Mouse (Mus musculus) cerebellum, adult 18-20 months (tissue): Measurements from ENCODE around the gene Cdyl.
"Not testable (repeated sequence)": the region's sequence is repeated elsewhere in the genome, so short reads cannot be mapped to it uniquely, and the experiment has no call there.

Source experiments
- DNase-seq, 2 experiments: peaks; one replicate each; pipeline ENCODE4 v3.0.0; 2021

Gene Cdyl

DNA sequence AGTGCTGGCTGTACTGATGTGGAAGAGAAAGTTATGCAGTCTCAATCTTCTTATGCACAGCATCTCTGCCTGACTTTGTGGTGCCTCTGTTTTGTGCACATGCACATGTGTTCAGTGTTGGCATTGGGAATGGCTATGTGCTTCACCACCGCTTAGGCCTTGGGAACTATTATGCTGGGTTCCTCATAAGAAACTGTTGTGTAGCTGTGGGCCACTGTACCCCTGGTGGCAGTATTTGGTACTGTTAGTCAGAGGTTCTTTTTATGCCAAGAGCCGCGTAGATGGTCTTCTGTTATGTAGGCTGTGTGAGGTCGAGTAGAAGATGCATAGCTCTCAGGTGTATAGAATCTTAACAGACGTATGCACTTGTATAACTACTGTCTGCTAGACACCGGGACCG, 147.4 kb downstream of the Cdyl start:
- no peak for DNase-seq

- DNase-seq = no peak
Observed at GRCm38 (mm10) chr13:35807525-35807924, 147.9 kb downstream of the Cdyl start.

GRCm38 (mm10) chr13:35807940-35808339, 148.3 kb downstream of the Cdyl start:
- no peak for DNase-seq

DNA sequence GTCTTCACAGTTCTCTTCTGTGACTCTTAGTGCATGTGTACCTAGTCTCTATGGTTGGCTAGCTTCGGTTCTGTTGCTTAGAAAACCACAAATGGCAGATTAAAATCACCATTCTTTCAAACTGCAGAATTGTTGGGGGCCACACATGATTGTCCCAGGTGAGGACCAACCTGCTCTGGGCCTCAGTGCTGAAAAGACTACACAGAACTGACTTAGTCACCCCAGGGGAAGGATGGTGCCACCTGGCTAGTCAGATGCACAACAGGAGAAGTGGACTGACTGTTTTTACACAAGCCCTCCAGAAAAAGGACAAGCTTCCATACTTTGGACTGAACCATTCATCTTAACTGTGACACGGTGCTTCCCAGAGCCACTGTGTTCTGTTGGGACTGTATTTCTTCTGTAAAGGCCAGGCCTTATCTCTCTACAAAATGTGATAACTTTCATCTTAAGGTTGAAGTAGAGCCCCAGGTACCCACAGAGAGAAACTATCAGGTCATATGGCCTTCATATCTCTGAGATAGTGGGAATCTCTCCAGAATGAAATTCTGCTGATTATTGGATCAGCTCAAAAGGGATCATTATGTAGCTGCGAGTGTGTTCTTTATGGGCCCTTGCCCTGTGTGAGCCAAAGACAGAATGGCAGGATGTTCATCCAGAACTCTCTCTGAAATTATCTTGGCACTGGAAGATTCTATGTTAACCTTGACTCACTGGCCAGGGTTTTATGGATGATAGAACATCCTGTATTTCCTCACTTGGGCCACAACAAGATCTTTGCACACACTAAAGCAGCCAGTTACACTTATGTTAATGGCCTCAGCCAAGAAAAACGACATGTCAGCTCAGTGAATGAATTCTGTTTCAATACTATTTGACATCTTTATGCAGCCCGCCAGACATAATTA, 149.9 kb downstream of the Cdyl start:
- no peak for DNase-seq

- no peak for DNase-seq
Observed at GRCm38 (mm10) chr13:35810160-35810537, 150.5 kb downstream of the Cdyl start.

DNA sequence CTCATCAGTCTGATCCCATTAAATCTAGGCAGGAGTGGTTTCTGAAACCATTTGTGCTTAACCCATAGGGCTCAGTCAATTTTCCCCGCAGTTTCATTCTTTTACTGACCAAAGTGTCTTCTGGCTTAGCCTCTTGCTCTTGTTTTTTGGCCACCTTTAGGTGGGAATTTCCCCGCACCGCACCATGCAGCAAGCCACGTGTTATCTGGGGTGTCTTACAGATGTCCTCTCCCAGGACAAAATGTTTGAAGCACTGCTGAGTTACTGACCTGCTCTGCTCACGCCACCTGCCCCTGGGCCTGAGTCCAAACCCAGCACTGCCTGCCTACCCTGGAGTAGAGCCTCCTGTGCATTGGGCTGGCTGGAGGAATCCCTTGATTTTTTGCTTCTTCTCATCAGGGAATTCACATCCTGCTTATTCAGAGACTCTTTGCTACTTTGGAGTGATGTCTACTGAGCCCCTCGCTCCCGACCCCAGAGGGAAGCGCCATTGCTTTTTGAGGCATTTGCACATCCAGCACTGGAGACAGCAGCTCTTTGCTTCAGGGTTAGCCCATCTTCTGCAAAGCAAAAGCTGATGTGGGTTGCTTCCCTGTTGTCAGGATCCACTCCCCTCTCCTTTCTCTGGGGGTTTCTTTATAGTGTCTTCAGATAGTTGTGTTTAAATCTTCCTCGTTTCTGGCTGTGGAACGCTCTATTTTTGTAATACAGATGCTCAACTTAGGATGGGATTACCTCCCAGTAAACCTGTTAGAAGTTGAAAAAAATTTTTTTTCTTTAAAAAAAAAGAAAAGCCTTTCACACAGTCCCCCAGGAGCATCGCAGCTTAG, 151.9 kb downstream of the Cdyl start:
- DNase-seq = peak; percentile 65 to 70

- DNase-seq = no peak
Observed at GRCm38 (mm10) chr13:35812191-35812440, 152.5 kb downstream of the Cdyl start.

- no peak for DNase-seq
Observed at GRCm38 (mm10) chr13:35813348-35814127, 153.9 kb downstream of the Cdyl start.

GRCm38 (mm10) chr13:35815205-35815726, 155.6 kb downstream of the Cdyl start:
- no peak for DNase-seq

GRCm38 (mm10) chr13:35815782-35816368, 156.2 kb downstream of the Cdyl start:
- peak in 1 of 2 experiments; percentile 27 for DNase-seq

DNA sequence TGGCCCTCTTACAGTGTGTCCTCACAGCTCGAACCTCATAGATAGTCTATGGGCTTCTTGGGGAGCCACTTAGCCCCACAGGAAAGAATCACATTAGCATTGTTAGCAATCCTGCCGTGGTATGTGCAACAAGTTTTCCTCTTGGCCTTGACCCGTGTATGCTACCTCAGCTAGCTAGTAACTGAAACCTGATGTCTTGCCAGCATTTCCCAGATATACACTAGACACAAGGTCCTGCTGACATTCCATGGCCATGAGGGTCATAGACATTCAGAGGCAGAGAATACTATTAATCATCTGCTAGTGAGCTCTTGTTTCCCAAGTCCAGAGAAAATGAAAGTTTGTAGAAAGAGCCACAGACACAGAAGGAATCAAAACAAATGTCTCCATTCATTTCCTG, 158.0 kb downstream of the Cdyl start:
- DNase-seq = no peak

DNA sequence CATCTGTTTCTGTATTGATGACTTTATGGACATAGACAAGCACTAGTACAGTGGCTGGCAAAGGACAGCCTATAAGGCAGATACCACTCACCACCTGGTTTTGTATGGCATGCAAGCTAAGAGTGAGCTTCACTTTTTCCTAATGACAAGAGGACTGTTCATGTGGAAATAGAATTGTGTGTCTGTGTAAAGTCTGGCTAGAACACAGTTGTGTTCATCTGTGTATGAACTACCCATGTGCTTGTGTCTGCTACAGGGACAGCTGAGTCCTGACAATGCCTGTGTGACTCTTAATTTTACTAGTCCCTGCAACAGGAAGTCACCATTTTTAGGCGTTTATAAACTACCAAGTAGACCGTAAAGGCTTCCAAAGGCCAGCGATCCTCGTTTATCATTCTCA, 158.4 kb downstream of the Cdyl start:
- no peak for DNase-seq

DNA sequence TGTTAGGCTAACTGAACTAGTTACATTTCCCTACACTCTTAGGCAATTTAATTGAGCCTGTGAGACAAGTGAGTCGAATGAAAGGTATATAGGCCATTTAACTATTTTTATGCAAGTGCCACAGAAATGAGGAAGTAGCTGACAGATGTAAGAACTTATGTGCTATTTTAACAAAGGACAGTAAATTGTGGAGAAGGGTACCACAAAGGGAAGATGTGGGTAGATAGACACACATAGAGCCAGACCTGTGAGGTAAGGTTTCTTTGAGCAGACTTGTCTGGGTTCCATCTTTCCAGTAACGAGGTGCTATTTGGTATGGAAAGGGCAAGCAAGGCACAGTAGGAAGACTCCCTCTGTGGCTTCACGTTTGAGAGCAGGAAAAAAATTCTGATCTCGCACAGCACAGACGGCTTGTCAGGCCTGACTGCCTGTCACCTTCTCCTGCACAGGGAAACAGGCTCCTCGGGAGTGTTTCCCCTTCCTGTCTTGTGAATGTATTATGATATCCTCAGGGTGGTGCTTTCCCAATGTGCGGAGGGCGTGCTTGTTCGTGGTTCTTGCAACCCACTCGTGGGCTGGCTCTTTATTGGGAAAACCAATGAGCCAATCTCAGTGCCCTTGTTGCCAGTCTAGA, 162.3 kb downstream of the Cdyl start:
- no peak for DNase-seq

DNA sequence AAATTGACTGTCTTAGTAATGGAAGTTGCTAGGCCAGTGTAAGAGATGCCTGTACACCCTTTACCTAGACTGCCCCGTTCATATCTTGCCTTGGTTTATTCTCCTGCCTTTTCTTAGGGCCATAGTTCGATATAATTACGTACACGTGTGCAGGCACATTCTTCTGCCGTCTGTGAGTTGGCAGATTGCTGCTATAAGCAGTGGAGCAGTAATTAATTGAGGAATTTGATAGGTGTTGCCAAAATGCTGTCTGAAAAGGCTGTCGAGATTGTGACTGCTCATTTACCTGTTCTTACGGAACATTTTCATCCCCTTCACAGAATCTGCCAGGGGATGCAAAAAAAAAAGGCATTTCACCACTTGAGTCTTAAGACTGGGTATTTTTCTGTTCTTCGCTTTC, 163.2 kb downstream of the Cdyl start:
- no peak for DNase-seq

DNA sequence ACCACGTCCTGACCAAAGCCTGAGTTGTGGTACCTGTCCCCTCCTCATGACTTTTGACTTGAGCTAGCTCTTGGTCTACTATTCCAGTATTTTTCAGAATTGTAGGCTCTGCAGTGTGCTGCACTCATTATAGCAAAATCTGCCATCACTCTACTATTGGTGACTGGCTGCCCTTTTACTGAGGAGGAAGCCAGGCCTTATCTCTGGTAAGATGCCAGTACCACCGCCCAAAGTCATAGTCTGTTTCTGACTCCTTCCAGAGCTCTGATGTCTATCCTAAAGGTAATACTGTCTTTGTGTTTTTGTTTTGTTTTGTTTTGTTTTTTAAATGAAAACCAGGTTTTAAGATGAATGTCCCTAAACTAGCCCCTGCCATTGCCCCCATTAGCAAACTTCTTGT, 166.0 kb downstream of the Cdyl start:
- DNase-seq = no peak

DNA sequence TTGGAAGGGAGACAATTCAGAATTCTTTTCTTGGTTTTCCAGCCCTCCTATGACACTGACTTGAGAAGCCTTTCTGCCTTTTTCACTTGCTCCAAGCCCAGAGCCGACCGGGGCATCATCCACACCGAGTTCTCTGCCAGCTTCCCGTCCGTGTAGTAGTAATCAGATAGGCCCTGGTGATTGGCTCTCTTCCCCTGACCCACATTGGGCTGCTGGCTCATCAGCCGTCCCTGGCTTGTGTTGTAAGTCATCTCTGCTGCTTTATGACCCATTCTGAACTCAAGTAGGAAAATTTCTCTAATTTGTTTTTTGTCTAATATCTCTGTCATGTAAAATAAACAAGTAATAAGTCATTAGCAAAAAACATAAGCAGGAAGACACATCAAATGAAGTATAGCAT, 173.0 kb downstream of the Cdyl start:
- peak; percentile 59 to 65 for DNase-seq

GRCm38 (mm10) chr13:35833941-35834340, 174.3 kb downstream of the Cdyl start:
- no peak for DNase-seq

DNA sequence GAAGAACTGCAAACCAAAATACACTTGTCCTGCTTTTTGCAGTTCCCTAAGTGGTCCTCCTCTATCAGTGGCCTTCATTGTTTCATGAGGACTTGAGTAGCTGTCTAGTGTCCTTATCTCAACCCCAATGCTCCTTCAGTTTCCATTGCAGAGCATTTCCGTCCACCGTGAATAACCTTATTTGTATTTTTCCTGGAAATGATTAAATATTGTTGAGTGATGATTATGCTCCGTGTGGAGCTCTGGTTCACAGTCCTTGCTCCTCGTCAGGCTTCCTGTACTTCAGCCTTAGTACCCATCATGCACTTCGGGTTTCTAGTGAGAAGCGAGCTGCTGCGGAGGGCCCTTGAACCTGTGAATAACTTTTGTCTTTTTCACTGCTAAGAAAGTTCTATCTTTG, 176.0 kb downstream of the Cdyl start:
- no peak for DNase-seq

- not testable (repeated sequence) for DNase-seq
Observed at GRCm38 (mm10) chr13:35836501-35836900, 176.9 kb downstream of the Cdyl start.

DNA sequence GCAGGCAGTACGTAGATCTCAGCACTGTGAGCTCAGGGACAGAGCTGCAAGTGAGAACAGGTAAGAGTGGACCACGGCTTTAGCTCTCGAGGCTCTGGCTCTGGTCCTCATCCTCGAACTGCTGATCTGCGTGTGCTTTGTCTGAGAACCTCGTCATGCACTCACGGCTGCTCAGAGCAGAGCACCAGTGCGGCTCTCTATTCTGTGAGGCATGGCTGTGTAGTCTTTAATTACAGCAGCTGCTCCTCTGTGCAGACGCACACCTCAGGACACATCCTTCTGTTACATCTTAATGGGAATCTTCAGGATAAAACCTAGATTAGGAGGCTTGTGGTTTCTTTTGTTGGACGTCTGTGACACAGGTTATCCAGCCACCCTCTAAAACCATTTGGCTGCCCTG, 180.5 kb downstream of the Cdyl start:
- DNase-seq = no peak

DNA sequence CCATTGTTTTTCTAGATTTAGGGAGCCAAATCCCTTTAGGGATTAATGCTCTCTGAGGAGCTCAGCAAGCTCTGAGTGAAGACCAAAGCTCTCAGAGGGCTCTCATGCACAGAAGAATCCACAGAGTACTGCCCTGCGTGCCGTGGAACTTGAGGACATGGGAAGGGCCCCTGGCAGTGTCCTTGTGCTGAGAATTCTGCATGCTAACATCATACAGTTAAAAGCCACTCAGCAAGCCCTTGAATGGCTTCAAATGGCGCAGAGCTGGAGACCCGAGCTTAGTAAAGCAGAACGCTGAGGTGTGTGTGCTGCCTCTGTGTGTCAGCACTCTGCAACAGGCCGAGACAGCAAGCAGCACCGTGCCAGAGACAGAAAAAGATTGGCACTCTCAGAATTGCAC, 183.8 kb downstream of the Cdyl start:
- no peak for DNase-seq

DNA sequence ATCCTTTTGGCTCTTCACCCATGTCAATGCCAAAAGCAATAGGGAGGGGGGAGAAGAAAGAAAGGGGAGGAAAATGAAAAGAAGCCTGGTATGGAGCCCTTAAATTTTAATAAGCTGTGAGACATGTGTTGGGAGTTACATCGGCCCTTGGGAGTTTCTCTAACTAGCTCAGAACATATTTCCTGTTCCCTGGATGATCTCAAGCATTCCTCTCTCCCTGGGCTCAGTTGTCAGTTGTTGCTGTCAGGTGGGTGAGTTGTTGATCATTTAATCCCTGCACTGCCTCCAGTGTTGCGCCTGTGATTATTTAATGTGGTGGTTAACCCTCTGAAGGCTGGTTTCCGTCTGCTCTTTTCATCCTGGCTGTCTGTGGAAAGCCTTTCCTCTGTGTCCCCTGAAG, 185.7 kb downstream of the Cdyl start:
- DNase-seq = no peak
